Mouse (Mus musculus) neural tube, embryonic 10.5 days (tissue): ENCODE measurements at regions not wholly inside any gene's neighbourhood (a gene's known extent, or its start where the extent isn't known, plus 50 kb on each side); places are given as distances from the start of the nearest gene placed in this dataset.

Source experiments
- DNase-seq: peaks from one replicate; pipeline ENCODE4 v3.0.0-alpha.2; 2017; ENCODE audit warnings: low spot score; ENCODE audit errors: extremely low spot score

DNA sequence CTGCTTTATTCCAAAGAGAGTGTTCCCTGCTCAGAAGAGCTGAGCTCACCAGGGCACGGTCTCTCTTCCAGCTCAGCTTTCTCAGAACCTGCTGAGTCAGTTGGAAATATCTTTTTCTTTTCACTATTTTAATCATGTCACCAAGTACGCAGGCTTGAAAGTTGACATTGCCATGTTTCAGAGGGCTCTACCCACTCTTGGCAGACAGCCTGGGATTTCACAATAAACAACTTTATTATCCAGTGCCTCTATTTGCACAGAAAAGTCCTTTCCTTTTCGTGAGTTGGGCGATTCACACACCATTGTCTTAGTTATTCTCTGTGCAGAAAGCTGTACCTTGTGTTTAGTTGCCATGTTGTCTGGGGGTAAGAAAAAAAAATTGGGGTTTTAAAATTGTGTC is 54.0 kb upstream of the Pabpc6 start:
- DNase-seq: no peak

- no peak for DNase-seq
Observed at GRCm38 (mm10) chr17:9722709-9723108, 53.2 kb upstream of the Pabpc6 start.
